Mouse (Mus musculus) monocyte, adult 2 months (primary cell): ENCODE data around the gene Aox3.

ENCODE experiments used
- DNase-seq, 2 experiments: peaks; one replicate each; pipeline ENCODE4 v3.0.0; 2022; ENCODE audit warnings: low spot score in 2 of 2, low read depth in 1 of 2

Aox3 gene

GRCm38 (mm10) chr1:58105685-58106084 is 7.2 kb upstream of the Aox3 start:
- no peak for DNase-seq

DNA sequence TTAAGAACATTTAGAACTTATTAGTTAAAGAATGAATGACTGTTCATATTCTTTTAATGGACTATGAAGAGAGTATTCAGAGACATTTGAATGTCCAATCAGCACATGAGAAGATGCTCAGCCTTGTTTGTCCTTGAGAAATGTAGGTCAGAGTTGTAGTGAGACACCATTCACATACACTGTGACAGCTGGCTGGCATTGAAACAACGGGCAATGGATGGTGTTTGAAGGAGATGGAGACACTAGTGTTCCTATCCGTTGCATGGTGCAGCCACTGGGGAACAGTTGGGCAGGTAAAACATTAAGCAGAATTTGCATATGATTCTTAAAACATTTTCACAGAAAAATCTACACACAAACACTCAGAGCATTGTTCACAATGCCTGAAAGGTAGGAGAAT is 5.9 kb upstream of the Aox3 start:
- no peak for DNase-seq

GRCm38 (mm10) chr1:58110241-58110640 is 2.7 kb upstream of the Aox3 start:
- no peak for DNase-seq

DNA sequence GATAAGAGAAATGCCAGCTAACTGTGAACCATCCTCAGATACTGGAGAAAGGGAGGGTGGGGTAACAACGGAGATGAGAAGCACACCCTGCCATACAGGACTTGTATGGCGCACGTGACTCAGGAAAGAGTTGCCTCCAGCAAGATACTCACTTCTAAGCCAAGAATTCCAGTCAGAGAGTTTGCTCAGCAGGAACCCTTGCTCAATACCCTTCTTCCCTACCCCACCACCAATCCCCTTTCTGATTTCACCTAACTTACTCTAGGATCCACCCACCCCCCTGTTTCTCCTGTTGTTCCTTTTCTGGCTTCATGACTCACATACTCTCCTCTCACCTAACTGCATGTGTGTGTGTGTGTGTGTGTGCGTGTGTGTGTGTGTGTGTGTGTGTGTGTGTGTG is 1.6 kb upstream of the Aox3 start:
- DNase-seq = no peak

DNA sequence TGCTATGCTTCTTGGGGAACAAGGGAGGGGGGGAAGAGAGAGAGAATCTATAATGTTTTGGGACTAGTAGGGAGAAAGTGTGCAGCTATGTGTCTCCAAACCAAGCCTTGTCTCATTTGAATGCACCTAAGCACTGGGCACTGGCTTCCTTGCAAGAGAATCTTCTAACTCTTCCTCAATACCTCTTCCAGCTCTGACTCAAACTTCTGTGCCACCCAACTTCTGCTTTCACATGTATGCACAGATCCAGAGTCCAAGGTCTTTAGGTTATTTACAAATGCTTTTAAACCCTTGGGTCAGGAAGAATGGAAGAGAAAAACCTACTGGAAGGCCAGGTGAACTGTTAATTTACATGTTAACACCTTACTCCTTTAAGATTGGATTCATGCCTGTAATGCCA is 511 bp downstream of the Aox3 start:
- no peak for DNase-seq

DNA sequence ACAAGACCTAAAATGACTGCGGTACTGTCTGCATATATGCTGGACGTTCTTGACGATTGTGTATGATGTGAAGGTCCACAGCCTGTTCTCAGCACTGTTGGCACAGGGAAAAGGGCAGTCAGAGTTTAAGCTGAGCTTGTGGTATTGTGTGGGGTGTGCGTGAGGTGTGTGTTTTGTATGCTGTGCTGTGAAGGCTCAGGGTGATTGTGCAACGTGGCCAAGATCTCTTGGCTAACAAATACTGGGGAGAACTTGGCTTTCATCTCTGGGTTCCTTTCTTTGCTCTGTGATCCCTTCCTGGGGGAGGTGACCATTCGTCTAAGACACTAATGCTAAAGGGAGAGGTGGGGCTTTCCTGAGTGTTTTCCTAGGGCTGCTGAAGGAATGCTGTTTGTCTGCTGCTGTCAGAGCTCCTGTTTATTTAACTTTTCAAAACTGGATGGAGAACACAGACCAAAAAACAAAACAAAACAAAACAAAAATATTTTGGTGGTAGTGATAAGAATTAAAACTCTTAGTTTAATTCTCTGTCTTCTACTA is 1.2 kb downstream of the Aox3 start:
- DNase-seq = no peak

DNA sequence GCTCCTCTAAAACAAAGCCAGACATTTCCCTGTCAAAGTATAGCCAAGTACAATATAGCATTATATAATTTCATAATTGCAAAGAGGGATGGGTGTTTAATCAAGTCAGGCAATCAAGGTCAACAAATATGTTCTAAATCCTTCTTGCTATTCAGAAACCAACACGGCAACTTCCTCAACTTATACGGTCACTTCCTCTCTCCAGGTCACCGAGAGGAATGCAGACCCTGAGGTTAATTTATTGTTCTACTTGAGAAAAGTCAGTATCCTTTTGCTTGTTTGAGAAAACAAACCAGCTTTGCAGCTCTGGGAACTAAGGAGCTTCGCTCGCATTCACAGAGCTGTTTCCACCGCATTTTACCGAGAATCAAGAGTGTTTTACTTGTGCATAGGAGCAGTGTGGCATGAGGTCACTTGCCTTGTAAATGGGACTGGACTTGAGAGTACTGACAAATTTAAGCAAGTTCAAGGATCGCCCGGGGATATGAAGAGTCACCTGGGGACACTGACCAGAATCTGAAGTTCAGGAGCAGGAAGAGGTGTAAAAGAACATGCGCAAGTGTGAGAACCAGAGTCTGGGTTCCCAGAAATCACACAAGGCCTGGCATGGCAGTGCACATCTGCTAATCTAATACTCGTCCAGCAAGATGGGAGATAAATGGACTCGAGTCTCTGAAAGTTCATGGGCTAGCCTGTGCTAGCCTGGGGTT is 1.9 kb downstream of the Aox3 start:
- no peak for DNase-seq

DNA sequence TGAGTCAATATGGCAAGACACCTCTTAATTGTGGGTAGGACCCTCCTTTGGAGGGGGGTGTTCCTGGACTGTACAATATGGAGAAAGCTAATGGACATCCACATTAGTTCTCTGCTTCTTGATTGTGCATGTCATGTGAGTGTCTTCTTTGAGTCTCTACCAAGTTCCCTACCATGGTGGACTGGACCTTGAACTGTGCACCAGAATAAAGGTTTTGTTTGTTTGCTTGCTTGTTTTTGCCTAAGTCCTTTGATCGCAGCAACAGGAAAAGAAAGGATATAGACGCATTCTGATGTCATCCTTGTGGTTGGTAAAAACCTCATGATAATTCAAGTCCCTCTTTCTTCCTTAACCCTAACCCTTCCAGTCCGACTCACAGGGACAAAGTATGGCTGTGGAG is 5.3 kb downstream of the Aox3 start:
- no peak for DNase-seq

DNA sequence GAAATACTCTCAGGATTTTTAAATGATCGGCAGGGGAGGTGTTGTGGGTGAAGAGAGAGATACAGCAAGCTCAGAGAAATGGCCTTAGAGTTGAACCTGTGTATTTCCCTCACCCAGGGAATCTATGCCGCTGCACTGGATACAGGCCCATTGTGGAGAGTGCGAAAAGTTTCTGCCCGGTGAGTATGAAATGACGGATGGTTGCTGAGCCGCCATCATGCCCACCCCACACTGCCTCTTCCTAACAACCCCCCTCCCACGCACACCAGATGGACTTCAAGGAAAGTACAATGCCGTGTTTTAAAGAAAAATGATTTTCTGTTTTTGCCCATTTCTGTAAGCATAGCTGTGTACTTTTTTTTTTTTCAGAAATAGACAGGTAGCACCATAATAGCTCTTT is 12.0 kb downstream of the Aox3 start:
- no peak for DNase-seq

GRCm38 (mm10) chr1:58137891-58138290 is 25.0 kb downstream of the Aox3 start:
- DNase-seq = no peak

- no peak for DNase-seq
Measured at GRCm38 (mm10) chr1:58138986-58139385, 26.1 kb downstream of the Aox3 start.

- DNase-seq = no peak
Measured at GRCm38 (mm10) chr1:58140607-58141006, 27.7 kb downstream of the Aox3 start.

DNA sequence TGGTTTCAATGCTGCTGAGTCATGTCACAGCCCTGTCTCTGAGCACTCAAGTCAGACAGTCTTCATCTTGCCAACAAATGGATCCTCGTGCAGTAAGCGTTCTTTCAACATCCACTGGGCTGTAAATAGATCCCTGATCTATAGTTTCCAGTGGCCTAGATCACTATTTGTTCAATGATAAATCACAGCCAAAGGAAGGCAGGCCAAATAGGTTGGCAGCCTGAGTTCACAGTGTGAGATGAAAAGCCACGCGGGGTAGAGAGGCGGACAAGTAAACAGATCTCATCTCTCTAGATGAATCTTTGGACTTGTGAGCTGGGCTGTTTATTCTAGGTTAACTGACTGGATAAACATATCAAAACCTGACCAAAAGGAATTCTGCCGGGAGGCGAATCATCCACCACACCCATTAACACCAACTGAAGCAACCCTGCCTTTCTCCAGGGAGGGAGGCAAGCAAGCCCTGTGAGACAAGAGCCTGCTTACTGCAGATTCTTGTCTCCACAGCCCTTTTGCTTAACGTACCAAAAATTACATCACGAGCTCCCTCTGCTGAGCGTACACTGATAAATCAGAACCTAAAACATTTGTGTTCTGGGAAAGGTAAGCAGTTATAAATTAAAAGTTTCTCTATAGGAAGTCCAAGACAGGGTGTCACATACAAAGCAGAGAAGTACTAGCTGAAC is 31.6 kb downstream of the Aox3 start:
- DNase-seq = no peak

- no peak for DNase-seq
Measured at GRCm38 (mm10) chr1:58146026-58146425, 33.1 kb downstream of the Aox3 start.

GRCm38 (mm10) chr1:58147776-58148175 is 34.8 kb downstream of the Aox3 start:
- no peak for DNase-seq

DNA sequence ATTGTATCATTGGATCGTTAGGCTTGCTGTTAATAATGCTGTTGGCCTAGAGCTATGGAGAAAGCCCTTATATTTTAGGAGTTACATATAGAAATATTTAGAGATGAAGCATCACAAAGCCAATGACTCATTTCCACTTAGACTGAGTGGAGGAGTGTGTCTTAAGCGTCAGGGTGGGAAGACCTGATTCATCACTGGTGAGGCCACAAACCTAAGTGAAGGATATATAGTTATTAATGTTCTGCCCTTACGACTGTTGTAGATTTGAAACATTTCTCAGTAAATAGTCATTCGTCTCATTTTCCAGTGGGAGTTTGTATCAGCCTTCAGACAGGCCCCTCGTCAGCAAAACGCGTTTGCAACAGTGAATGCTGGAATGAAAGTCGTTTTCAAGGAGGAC is 39.3 kb downstream of the Aox3 start:
- no peak for DNase-seq

DNA sequence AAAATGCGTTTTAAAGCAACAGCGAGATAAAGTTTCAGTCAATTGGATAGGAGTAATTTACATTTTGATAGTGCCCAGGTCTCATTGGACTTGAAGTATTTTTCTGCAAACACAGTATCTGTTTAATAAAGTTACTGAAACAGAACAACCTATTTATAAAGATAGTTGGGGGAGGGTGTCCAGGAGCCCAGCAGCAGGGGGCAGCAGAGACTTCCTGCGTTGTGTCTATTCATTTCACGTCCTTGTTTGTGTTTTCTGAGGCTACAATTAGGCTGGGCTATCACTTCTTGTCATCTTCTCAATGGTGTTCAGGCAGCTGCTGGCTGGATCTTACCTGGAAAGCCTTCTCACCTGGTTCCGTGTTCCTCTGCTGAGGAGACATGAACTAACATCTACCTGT is 43.8 kb downstream of the Aox3 start:
- DNase-seq = no peak

DNA sequence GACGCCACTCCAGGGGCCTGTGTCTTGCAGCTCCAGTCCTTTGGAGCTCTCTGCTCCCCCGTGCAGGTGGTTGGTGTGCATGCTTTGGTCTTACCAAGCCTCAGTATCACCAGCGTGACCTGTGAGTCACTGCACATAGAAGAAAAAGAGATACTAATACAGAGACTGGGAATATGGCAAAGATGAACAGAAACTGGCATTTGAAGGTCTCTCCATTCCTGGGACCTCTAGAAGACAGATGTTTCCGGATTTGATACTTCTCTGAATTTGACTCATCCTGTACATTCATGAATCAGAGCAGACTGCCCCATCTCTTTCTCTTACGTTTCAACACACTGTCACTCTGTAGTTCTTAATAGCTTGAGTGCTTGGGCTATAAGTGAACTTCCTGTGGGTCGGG is 57.0 kb downstream of the Aox3 start:
- DNase-seq = no peak

GRCm38 (mm10) chr1:58188514-58189175 is 75.7 kb downstream of the Aox3 start:
- no peak for DNase-seq

- DNase-seq = no peak
Measured at GRCm38 (mm10) chr1:58194317-58194716, 81.4 kb downstream of the Aox3 start.

DNA sequence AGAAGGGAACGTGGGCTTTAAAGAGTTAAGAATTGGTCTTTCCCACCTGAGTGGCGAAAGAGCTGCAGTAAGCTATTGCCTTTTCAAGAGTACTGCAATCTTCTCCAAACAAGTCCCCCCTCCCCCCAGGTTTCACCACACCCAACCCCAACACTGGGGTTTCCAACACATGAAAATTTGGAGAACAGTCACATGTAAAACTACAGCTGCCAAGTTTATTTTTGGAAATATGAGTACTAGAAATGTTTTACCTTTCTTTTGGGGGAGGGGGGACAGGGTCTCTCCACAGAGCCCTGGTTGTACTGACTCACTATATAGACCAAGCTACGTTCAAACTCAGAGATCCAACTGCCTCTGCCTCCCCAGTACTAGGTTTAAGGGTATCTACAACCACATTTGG is 82.1 kb downstream of the Aox3 start:
- no peak for DNase-seq

DNA sequence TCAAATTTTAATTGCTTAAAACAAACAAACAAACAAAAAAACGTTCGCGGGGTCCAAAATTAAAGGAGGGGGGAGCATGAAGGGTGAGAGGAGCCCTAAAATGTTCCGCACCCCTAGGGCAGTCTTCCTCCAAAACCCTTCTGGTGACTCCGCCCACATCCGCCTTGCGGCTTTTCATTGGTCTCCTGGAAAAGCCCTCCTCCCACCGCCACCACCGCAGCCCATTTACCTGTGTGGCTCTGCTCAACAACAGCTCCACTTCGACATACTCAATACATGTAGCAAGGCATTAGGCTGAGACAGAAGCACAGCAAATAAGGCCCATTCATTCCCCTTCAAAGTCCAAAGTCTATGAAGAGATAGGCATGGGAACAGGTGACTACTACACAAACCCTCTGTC is 82.6 kb downstream of the Aox3 start:
- DNase-seq = no peak
